Mouse (Mus musculus) liver, embryonic 14 days (tissue): ENCODE measurements around the gene Atp6v0e. TPM values are rescaled to one million over a fixed set of nuclear protein-coding genes. Genes with fewer than 3 reads are reported as not detected.

Source experiments
- polyA plus RNA-seq: library from polyadenylated mRNA; depleted of rRNA; stranded (reverse); fragments of >200 nt; gene quantifications from 2 replicates; pipeline ENCODE4 v1.2.3, GENCODE M21; 2012; rRNA removed

The Atp6v0e gene
- 99.5 and 112 TPM in 2 replicates for polyA plus RNA-seq

DNA sequence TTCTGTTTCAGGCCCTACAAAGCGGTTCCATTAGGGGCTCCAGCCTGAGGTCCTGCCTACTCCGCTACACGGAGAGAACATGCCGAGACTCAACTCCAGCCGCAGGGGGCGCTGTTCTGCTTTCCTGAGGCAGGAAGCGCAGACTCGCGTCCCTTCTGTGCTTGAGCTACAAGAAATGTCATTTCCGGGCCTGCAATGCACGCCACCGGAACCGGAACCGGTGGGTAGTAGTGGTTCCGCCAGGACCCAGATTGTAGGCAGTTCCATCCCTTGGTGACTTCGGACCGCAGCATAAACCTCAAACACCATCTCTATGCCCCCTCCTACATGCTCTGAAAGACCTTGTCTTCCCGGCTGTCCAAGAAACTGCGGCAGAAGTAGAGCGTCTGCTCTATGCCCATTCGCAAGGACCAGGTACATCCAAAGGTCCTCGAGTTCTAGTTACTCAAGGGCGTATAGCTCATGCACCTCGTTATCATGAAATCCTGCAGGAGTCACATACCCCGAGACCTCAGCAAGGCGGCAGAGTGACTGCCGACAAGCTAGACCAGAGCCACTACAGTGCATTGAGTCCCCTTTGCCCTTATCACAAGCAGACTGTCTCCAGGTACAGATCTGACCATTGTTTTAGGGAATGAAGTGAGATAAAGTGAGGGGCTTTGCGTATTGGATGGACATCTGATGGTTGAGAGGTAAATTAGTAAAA, at the start of gene Atp6v0e:
Gene Atp6v0e, plus strand, starts transcription at position 254 of the 706 bp plus-strand sequence.

DNA sequence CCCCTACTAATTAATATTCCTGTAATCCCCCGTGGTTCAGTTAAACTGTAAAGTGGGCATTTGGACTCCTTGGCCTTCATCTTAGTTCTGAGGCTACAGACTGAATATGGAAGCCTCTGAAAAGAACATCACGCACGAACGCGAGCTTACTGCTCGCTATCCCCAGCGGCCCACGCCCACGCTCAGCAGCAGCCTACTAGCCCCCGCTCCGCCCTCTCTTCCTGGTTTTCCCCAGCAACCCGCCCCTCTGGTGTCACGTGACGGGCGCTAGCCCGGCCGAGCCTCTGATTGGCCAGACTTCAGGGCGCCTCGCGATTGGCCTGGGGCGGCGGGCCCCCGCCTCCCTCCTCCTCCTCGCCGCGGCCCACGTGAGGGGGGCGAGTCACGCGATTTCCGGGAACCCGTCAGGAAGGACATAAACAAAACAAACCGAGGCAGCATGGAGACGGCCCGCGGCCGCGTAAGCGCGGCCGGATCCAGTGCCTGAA, 52.3 kb downstream of the Atp6v0e start, which contains the start of gene Crebrf:
Gene Crebrf, plus strand, starts transcription at position 380 of the 488 bp plus-strand sequence.

Other genes starting within 250 kb of the Atp6v0e start
- 0.08 and 0.09 TPM in 2 replicates for gene Neurl1b, start 248.4 kb upstream of the Atp6v0e start, polyA plus RNA-seq
- 26.2 and 28.7 TPM in 2 replicates for gene Ergic1, start 101.7 kb upstream of the Atp6v0e start, polyA plus RNA-seq
- gene Dusp1, start 101.1 kb upstream of the Atp6v0e start, polyA plus RNA-seq, result 20.2 and 25.6 TPM in 2 replicates
- gene Crebrf, start 52.4 kb downstream of the Atp6v0e start, polyA plus RNA-seq, result 1.6 and 1.7 TPM in 2 replicates
- gene Bnip1, start 117.8 kb downstream of the Atp6v0e start, polyA plus RNA-seq, result 14.0 and 15.2 TPM in 2 replicates
- gene Nkx2-5, start 181.8 kb downstream of the Atp6v0e start, polyA plus RNA-seq, result not detected in 2 replicates